8 mouse cellular contexts compared by ENCODE assay signal in the genomic region with DNA sequence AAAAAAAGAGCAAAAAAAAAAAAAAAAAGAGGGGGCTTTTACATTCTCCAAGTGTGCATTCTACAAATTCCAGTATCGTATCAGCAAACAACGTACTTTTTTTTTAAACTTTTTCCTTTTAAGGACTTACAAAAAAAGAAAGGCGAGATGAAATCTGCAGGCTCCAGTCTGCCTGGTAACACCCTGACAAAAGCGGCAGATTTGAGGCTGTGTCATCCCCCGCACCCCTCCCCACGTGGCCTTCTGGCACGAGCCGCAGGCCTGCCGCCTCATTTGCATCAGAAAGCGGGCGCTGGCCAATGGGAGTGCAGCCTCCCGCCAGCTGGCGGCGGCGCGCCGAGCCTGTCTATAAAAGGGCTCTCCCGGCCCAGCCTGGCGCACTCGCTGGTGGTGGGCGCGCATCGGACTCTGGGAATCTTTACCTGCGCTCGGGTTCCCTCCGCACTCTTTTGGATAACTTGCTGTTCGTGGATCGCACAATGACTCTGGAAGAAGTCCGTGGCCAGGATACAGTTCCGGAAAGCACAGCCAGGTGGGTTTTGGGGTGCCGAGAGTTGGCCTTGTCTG. TPM values are rescaled to one million over a fixed set of nuclear protein-coding genes. Genes with fewer than 3 reads are reported as not detected.
DNase-seq lines count a peak whose midpoint lies in the region; ATAC-seq and TF ChIP-seq lines count a peak whose summit lies in the region.

Gene Gadd45g (plus strand): TSS at position 378 of the 567 bp plus-strand sequence.

- H3K79me2 ChIP-seq in MEL (ENCODE audit: control insufficient read depth, insufficient read depth, low read length, poor library complexity): peaks cover 16% of the 10 kb centered on the region

- H3K9ac ChIP-seq in MEL (ENCODE audit: control insufficient read depth, low read depth, low read length, poor library complexity, severe bottlenecking): peak within 1 kb of the TSS; percentile 88
- peak within 1 kb of the TSS; percentile 84 for H3K9ac ChIP-seq in lung, postnatal 0 days (replicated peaks; ENCODE audit: low read depth)

- under 1% methylated on average over 31 of the region's 31 CpGs for WGBS in cerebellum, adult 2 months
- 1% methylated on average over 31 of the region's 31 CpGs for WGBS in lung, postnatal 0 days

- peak; percentile 99 to 100 for TF ChIP-seq POLR2A in MEL (IDR thresholded peaks at IDR 0.05; ENCODE audit: control insufficient read depth in 1 of 2, insufficient read depth in 1 of 2, low read depth in 1 of 2, low read length in 2 of 2, poor library complexity in 1 of 2)
- peak; percentile 99 for TF ChIP-seq POLR2A in cerebellum, adult 2 months (IDR thresholded peaks at IDR 0.05; ENCODE audit: borderline replicate concordance, insufficient read depth, low read length)

- no peaks in the 10 kb centered on the region for H3K9me3 ChIP-seq in MEL (replicated peaks; ENCODE audit: insufficient read depth, low read length)
- H3K9me3 ChIP-seq in lung, postnatal 0 days (ENCODE audit: low read length): no peaks in the 10 kb centered on the region

- ATAC-seq in hematopoietic stem cell, adult 5-6 weeks (replicated peaks in 1 of 2; ENCODE audit: insufficient read depth in 1 of 2, low FRiP score in 2 of 2, low TSS enrichment in 1 of 2, low read depth in 1 of 2, poor library complexity in 2 of 2, severe bottlenecking in 2 of 2): peak; percentile 66 to 68
- peak; percentile 84 for ATAC-seq in lung, postnatal 0 days

- H3K27ac ChIP-seq in MEL (ENCODE audit: control insufficient read depth, low read depth, low read length): peak within 1 kb of the TSS; percentile 52
- peak within 1 kb of the TSS; percentile 81 for H3K27ac ChIP-seq in cerebellum, adult 2 months (ENCODE audit: insufficient read depth, low read length)
- peak within 1 kb of the TSS; percentile 95 for H3K27ac ChIP-seq in lung, postnatal 0 days (ENCODE audit: low read length)

- no peaks in the 10 kb centered on the region for H3K27me3 ChIP-seq in MEL (ENCODE audit: control insufficient read depth in 1 of 2, insufficient read depth in 2 of 2, low read length in 2 of 2)
- no peaks in the 10 kb centered on the region for H3K27me3 ChIP-seq in cerebellum, adult 2 months (ENCODE audit: control insufficient read depth, insufficient read depth, low read length)
- no peaks in the 10 kb centered on the region for H3K27me3 ChIP-seq in lung, postnatal 0 days (replicated peaks; ENCODE audit: insufficient read depth, low read length)

- peak within 1 kb of the TSS; percentile 71 to 84 for H3K4me3 ChIP-seq in MEL (ENCODE audit: control insufficient read depth in 1 of 2, insufficient read depth in 1 of 2, low read depth in 2 of 2, low read length in 2 of 2)
- H3K4me3 ChIP-seq in cerebellum, adult 2 months (replicated peaks; ENCODE audit: insufficient read depth, low read depth, low read length): peak within 1 kb of the TSS; percentile 97
- H3K4me3 ChIP-seq in lung, postnatal 0 days (ENCODE audit: low read depth, low read length): peak within 1 kb of the TSS; percentile 83

- peak; percentile 98 for DNase-seq in MEL (ENCODE audit: low read depth, low spot score)
- DNase-seq in cerebellum, adult 2 months: peak; percentile 95 to 97
- DNase-seq in forelimb bud, embryonic 11.5 days (ENCODE audit: low read depth, low spot score): peak; percentile 93
- DNase-seq in layer of hippocampus, adult 9-11 months: peak; percentile 96
- DNase-seq in lung, postnatal 0 days (ENCODE audit: low spot score): peak; percentile 98
- DNase-seq in ovary, postnatal 14 days (ENCODE audit: low spot score): peak; percentile 94
- peak; percentile 96 for DNase-seq in thymus, postnatal 14 days

- peak in 1 of 2 experiments; percentile 53; a peak in 2 of 4 replicates for TF ChIP-seq EP300 in MEL (IDR thresholded peaks at IDR 0.05; ENCODE audit: low read depth in 1 of 2, low read length in 2 of 2)
- TF ChIP-seq EP300 in lung, postnatal 0 days (IDR thresholded peaks at IDR 0.05): peak; percentile 60

- peak within 1 kb of the TSS; percentile 77 for H3K4me2 ChIP-seq in lung, postnatal 0 days (replicated peaks; ENCODE audit: low read depth, low read length)

- H3K4me1 ChIP-seq in MEL (ENCODE audit: control insufficient read depth in 1 of 2, insufficient read depth in 2 of 2, low read length in 2 of 2): peaks cover 6 to 29% of the 10 kb centered on the region in 2 experiments
- no peaks in the 10 kb centered on the region for H3K4me1 ChIP-seq in cerebellum, adult 2 months (ENCODE audit: control insufficient read depth, insufficient read depth, low read length)
- H3K4me1 ChIP-seq in lung, postnatal 0 days (ENCODE audit: insufficient read depth, low read depth, low read length): peaks cover 15% of the 10 kb centered on the region; the same call in 1 of the 2 replicates

- no peak for TF ChIP-seq CTCF in MEL (IDR thresholded peaks at IDR 0.05 in 2 of 3, conservative IDR thresholded peaks at IDR 0.05 in 1 of 3; ENCODE audit: control insufficient read depth in 1 of 3, insufficient read depth in 1 of 3, low read depth in 2 of 3, low read length in 3 of 3, poor library complexity in 1 of 3, severe bottlenecking in 1 of 3)
- TF ChIP-seq CTCF in cerebellum, adult 2 months (IDR thresholded peaks at IDR 0.05; ENCODE audit: borderline replicate concordance, insufficient read depth, low read depth, low read length): no peak
- TF ChIP-seq CTCF in lung, postnatal 0 days (IDR thresholded peaks at IDR 0.05): peak; percentile 36

- no peak for TF ChIP-seq RAD21 in MEL (IDR thresholded peaks at IDR 0.05; ENCODE audit: low read depth, low read length)

- H3K36me3 ChIP-seq in MEL (ENCODE audit: control insufficient read depth in 1 of 2, insufficient read depth in 2 of 2, low read length in 2 of 2): peaks cover 0 to 7% of the 10 kb centered on the region in 2 experiments; a peak in 2 of 4 replicates
- no peaks in the 10 kb centered on the region for H3K36me3 ChIP-seq in lung, postnatal 0 days (ENCODE audit: insufficient read depth, low read length)

TF ChIP-seq in MEL, 35 proteins besides CTCF, POLR2A, EP300 and RAD21 (continues in another document):
- no peak for TF ChIP-seq ZKSCAN1 (IDR thresholded peaks at IDR 0.05; ENCODE audit: low read depth, low read length)
- peak; percentile 90 for TF ChIP-seq SIN3A (IDR thresholded peaks at IDR 0.05; ENCODE audit: low read length)
- TF ChIP-seq CHD2 (IDR thresholded peaks at IDR 0.05; ENCODE audit: low read length): no peak
- no peak for TF ChIP-seq KAT2A (conservative IDR thresholded peaks at IDR 0.05; ENCODE audit: low read depth, low read length)
- TF ChIP-seq MAFK (IDR thresholded peaks at IDR 0.05; ENCODE audit: borderline replicate concordance, low read depth, low read length): no peak
- peak; percentile 97 for TF ChIP-seq MXI1 (IDR thresholded peaks at IDR 0.05; ENCODE audit: low read depth, low read length)
- peak; percentile 52; the same call in 1 of the 2 replicates for TF ChIP-seq TCF12 (IDR thresholded peaks at IDR 0.05; ENCODE audit: low read depth, low read length)
- no peak for TF ChIP-seq MAZ (IDR thresholded peaks at IDR 0.05; ENCODE audit: low read depth, low read length)
- peak; percentile 91 for TF ChIP-seq RCOR1 (IDR thresholded peaks at IDR 0.05; ENCODE audit: low read depth, low read length)
- no peak for TF ChIP-seq MEF2A (IDR thresholded peaks at IDR 0.05; ENCODE audit: extremely low read depth, insufficient replicate concordance, low read depth, low read length, poor library complexity, severe bottlenecking)
- no peak for TF ChIP-seq TAL1 (IDR thresholded peaks at IDR 0.05; ENCODE audit: low read length)
- TF ChIP-seq POLR2AphosphoS5 (IDR thresholded peaks at IDR 0.05; ENCODE audit: borderline replicate concordance, low read depth, low read length): no peak; the same call in 1 of the 2 replicates
- peak; percentile 81; the same call in 1 of the 2 replicates for TF ChIP-seq CHD1 (IDR thresholded peaks at IDR 0.05; ENCODE audit: low read depth, low read length)
- peak; percentile 98 for TF ChIP-seq ZMIZ1 (IDR thresholded peaks at IDR 0.05; ENCODE audit: low read depth, low read length)
- TF ChIP-seq ETS1 (IDR thresholded peaks at IDR 0.05; ENCODE audit: low read depth, low read length): peak; percentile 97
- peak; percentile 97 for TF ChIP-seq NELFE (IDR thresholded peaks at IDR 0.05; ENCODE audit: low read depth, low read length)
- no peak for TF ChIP-seq UBTF (IDR thresholded peaks at IDR 0.05; ENCODE audit: borderline replicate concordance, insufficient read depth, low read depth, low read length)
- TF ChIP-seq MAX (IDR thresholded peaks at IDR 0.05; ENCODE audit: low read length): peak; percentile 97
- TF ChIP-seq ZNF384 (IDR thresholded peaks at IDR 0.05; ENCODE audit: low read depth, low read length): peak; percentile 95
- peak; percentile 46; the same call in 1 of the 2 replicates for TF ChIP-seq HCFC1 (IDR thresholded peaks at IDR 0.05; ENCODE audit: low read depth, low read length)
- peak; percentile 92 for TF ChIP-seq USF1 (IDR thresholded peaks at IDR 0.05; ENCODE audit: low read depth, low read length)
- no peak; the same call in 1 of the 2 replicates for TF ChIP-seq MYB (IDR thresholded peaks at IDR 0.05; ENCODE audit: low read depth, low read length)
- TF ChIP-seq POLR2AphosphoS2 (IDR thresholded peaks at IDR 0.05; ENCODE audit: low read length): peak; percentile 84
- TF ChIP-seq BHLHE40 (IDR thresholded peaks at IDR 0.05; ENCODE audit: borderline replicate concordance, low read depth, low read length): peak; percentile 99
- 0 out of 2 replicates have a peak, but pooled peaks have one; percentile 28 for TF ChIP-seq GATA1 (IDR thresholded peaks at IDR 0.05; ENCODE audit: low read depth, low read length)
- 0 out of 2 replicates have a peak, but pooled peaks have one; percentile 9 for TF ChIP-seq ELF1 (IDR thresholded peaks at IDR 0.05; ENCODE audit: low read depth, low read length)
- 0 out of 4 replicates have a peak, but pooled peaks of 1 of the 2 experiments have one; percentile 42 for TF ChIP-seq USF2 (IDR thresholded peaks at IDR 0.05; ENCODE audit: borderline replicate concordance in 1 of 2, insufficient read depth in 1 of 2, low read depth in 1 of 2, low read length in 2 of 2)
- TF ChIP-seq ZC3H11A (IDR thresholded peaks at IDR 0.05; ENCODE audit: low read depth, low read length): no peak
- no peak for TF ChIP-seq SMC3 (IDR thresholded peaks at IDR 0.05; ENCODE audit: low read depth, low read length)
- TF ChIP-seq TBP (IDR thresholded peaks at IDR 0.05; ENCODE audit: low read depth, low read length): peak; percentile 97

RNA-seq across cellular contexts. Expression of gene Gadd45g, which starts in this region (rescaled TPM):
- total RNA-seq in MEL (2012; rRNA removed): 7.2 and 9.2 TPM in 2 replicates
- 10 to 100 TPM in 1 of 2 experiments, not detected in 1; 11.0 TPM for polyA plus RNA-seq in MEL (2012; ENCODE audit: insufficient read depth in 1 of 2, insufficient read length in 2 of 2, low read depth in 1 of 2, low replicate concordance in 2 of 2, missing spikeins in 1 of 2)
- polyA plus RNA-seq in cerebellum, adult 2 months (2012; rRNA removed): 50.3 and 57.4 TPM in 2 replicates
- total RNA-seq in hematopoietic stem cell, adult 5-6 weeks (2017): 5.4 and 11.3 TPM in 2 replicates
- polyA plus RNA-seq in lung, postnatal 0 days (2015; fragmentation: Nextera tagmentation; extraction: Ambion mirVana): 54.7 and 83.4 TPM in 2 replicates

Comparison
In these comparisons a context has a peak if more than half of its experiments do, and no peak if none do; other contexts are left out.
1. Peak in every context shown above with its lines: DNase-seq, ATAC-seq, H3K4me3 ChIP-seq and H3K27ac ChIP-seq.